Mouse (Mus musculus) myocyte (in vitro differentiated cells): ENCODE results near the gene Gm49394.

Experiments used
- MAX ChIP-seq: IDR thresholded peaks from one replicate; pipeline ENCODE4 v1.6.1; 2011; ENCODE audit warnings: low read depth, mild to moderate bottlenecking, control low read depth
- POLR2A ChIP-seq: IDR thresholded peaks from one replicate; pipeline ENCODE4 v1.6.1; 2011; ENCODE audit warnings: low read depth, mild to moderate bottlenecking, control low read depth, moderate library complexity; ENCODE audit not compliant: insufficient read length
- TCF12 ChIP-seq: IDR thresholded peaks from one replicate; pipeline ENCODE4 v1.6.1; 2011; ENCODE audit warnings: mild to moderate bottlenecking, control low read depth; ENCODE audit not compliant: poor library complexity, insufficient read depth, severe bottlenecking

- no peak for TF ChIP-seq POLR2A
- TF ChIP-seq MAX = no peak
- TF ChIP-seq TCF12 = no peak
These were observed 5.4 kb upstream of the Gm49394 start for GRCm38 (mm10) chr7:142675141-142675540.
